7 mouse cellular contexts compared by ENCODE assay signal in genomic region chr8:107292119-107292927, GRCm38 (mm10). TPM values are rescaled to one million over a fixed set of nuclear protein-coding genes. Genes with fewer than 3 reads are reported as not detected.
DNase-seq lines count a peak whose midpoint lies in the region; ATAC-seq and TF ChIP-seq lines count a peak whose summit lies in the region.

No protein-coding gene starts in this region.

- 0 out of 2 replicates have a peak, but pooled peaks have one; percentile 11 for ATAC-seq in heart, postnatal 0 days (ENCODE audit: insufficient read depth, low read depth)
- ATAC-seq in megakaryocyte-erythroid progenitor cell, adult 5-6 weeks (replicated peaks; ENCODE audit: low FRiP score, low TSS enrichment, poor library complexity, severe bottlenecking), result peak; percentile 38
- ATAC-seq in megakaryocyte progenitor cell, adult 5-6 weeks (replicated peaks; ENCODE audit: poor library complexity), result no peak

- peaks cover 3% of the 10 kb centered on the region; the same call in 1 of the 2 replicates for H3K36me3 ChIP-seq in heart, postnatal 0 days (replicated peaks; ENCODE audit: control insufficient read depth, insufficient read depth, low read length)

- 59% methylated on average over 18 of the region's 18 CpGs for WGBS in heart, postnatal 0 days

- no peaks in the 10 kb centered on the region for H3K9me3 ChIP-seq in heart, postnatal 0 days (replicated peaks; ENCODE audit: control insufficient read depth, low read length)

- peak overlapping the region; percentile 98 for H3K27ac ChIP-seq in left cerebral cortex, adult 2 months
- peak overlapping the region; percentile 86 for H3K27ac ChIP-seq in brown adipose tissue, adult 24 weeks (replicated peaks; ENCODE audit: low read depth, low read length)
- H3K27ac ChIP-seq in heart, postnatal 0 days (ENCODE audit: low read depth), result peak overlapping the region; percentile 96

- H3K4me3 ChIP-seq in left cerebral cortex, adult 2 months, result peak overlapping the region; percentile 77
- H3K4me3 ChIP-seq in brown adipose tissue, adult 24 weeks (ENCODE audit: insufficient read depth, low read depth, low read length), result peak overlapping the region; percentile 64
- H3K4me3 ChIP-seq in heart, postnatal 0 days (ENCODE audit: low read depth, low read length), result peak overlapping the region; percentile 83

- no peaks in the 10 kb centered on the region for H3K27me3 ChIP-seq in heart, postnatal 0 days (ENCODE audit: control insufficient read depth, insufficient read depth, low read length)

- peak overlapping the region; percentile 65 for H3K4me2 ChIP-seq in heart, postnatal 0 days (ENCODE audit: low read depth, low read length)

- H3K4me1 ChIP-seq in brown adipose tissue, adult 24 weeks (ENCODE audit: control insufficient read depth, insufficient read depth, insufficient read length, low read length), result no peaks in the 10 kb centered on the region
- H3K4me1 ChIP-seq in heart, postnatal 0 days (ENCODE audit: control insufficient read depth, insufficient read depth), result no peaks in the 10 kb centered on the region; the same call in 1 of the 2 replicates

- no peak; the same call in none of the 2 replicates for TF ChIP-seq CTCF in left cerebral cortex, adult 2 months (IDR thresholded peaks at IDR 0.05)
- no peak for TF ChIP-seq CTCF in heart, postnatal 0 days (IDR thresholded peaks at IDR 0.05; ENCODE audit: low read depth)

- intact Hi-C loops in left cerebral cortex, adult 2 months (cut with DNase I), result loop anchor here (5.0 kb wide), 1 partner anchor 35 kb away; no protein-coding TSS in a partner anchor
- intact Hi-C loops in left cerebral cortex, postnatal 25 days (cut with DNase I), result loop anchor here (5.0 kb wide), 1 partner anchor 85 kb away; no protein-coding TSS in a partner anchor

- peak in 1 of 2 experiments; percentile 8 for DNase-seq in left cerebral cortex, adult 2 months (ENCODE audit: extremely low spot score in 1 of 2, low spot score in 2 of 2)
- no peak for DNase-seq in left cerebral cortex, postnatal 25 days (ENCODE audit: low spot score in 2 of 2)
- no peak for DNase-seq in heart, postnatal 0 days (ENCODE audit: low spot score)
- no peak for DNase-seq in adipocyte (ENCODE audit: low spot score)

- no peak for TF ChIP-seq EP300 in heart, postnatal 0 days (IDR thresholded peaks at IDR 0.05; ENCODE audit: low read depth)

- peak overlapping the region; percentile 76 for H3K9ac ChIP-seq in heart, postnatal 0 days (replicated peaks; ENCODE audit: low read depth, low read length)

RNA-seq across cellular contexts. Expression of gene Nfat5, which starts 0.9 kb away (rescaled TPM):
- 10 to 100 TPM; 54.8 to 60.3 TPM for total RNA-seq in left cerebral cortex, adult 2 months (2021)
- 10 to 100 TPM; 54.4 to 56.2 TPM for total RNA-seq in left cerebral cortex, postnatal 25 days (2021)
- 9.1 and 13.8 TPM in 2 replicates for polyA plus RNA-seq in brown adipose tissue, adult 24 weeks (2012; ENCODE audit: insufficient read depth, insufficient read length, missing spikeins)
- total RNA-seq in heart, postnatal 0 days (2014; rRNA removed; ENCODE audit: low replicate concordance), result 29.6 and 30.2 TPM in 2 replicates
- polyA plus RNA-seq in heart, postnatal 0 days (2015; fragmentation: Nextera tagmentation; extraction: Ambion mirVana), result 5.7 and 6.4 TPM in 2 replicates
- 25.8 and 29.9 TPM in 2 replicates for total RNA-seq in megakaryocyte-erythroid progenitor cell, adult 5-6 weeks (2014; fragmentation: Nextera tagmentation)
- total RNA-seq in megakaryocyte-erythroid progenitor cell, adult 5-6 weeks (2017), result 16.6 and 23.4 TPM in 2 replicates
- 30.1 and 32.3 TPM in 2 replicates for total RNA-seq in megakaryocyte progenitor cell, adult 5-6 weeks (2015)
- total RNA-seq in megakaryocyte progenitor cell, adult 5-6 weeks (2017), result 18.8 and 20.9 TPM in 2 replicates
